Mouse (Mus musculus): ENCODE data around the gene Xcl1. TPM values are rescaled to one million over a fixed set of nuclear protein-coding genes. Genes with fewer than 3 reads are reported as not detected.

Xcl1 gene
- total and polyA plus RNA-seq, 3 experiments, result not detected

DNA sequence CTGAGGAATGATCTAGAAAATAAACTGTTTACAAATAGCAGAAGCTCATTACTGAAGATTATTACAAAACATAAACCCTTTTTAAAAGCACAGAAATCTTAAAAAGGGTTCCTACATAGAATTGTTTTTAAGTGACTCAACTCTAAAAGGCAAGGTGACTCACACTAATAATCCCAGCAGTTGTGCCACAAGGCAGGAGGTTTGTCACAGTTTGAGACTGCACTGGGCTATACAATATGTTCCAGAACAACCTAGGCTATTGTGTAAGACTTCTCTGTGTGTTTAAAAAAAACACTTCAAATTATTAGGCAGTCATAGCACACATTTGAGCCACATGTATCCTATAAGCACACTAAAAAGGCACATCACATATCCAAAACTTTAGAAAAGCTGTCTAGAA, 42.0 kb upstream of the Xcl1 start:
- Histone ChIP-seq H3K27ac (ENCODE audit: control insufficient read depth, low read depth, low read length) (no peak overlapping the region), H3K4me3 (ENCODE audit: control insufficient read depth in 1 of 2, insufficient read depth in 1 of 2, low read depth in 2 of 2, low read length in 2 of 2) (no peak overlapping the region), H3K9ac (ENCODE audit: control insufficient read depth, low read depth, low read length, poor library complexity, severe bottlenecking) (no peak overlapping the region), H3K9me3 (replicated peaks; ENCODE audit: insufficient read depth, low read length) (no peaks in the 10 kb centered on the region), H3K79me2 (ENCODE audit: control insufficient read depth, insufficient read depth, low read length, poor library complexity) (no peaks in the 10 kb centered on the region), H3K36me3 (ENCODE audit: control insufficient read depth in 1 of 2, insufficient read depth in 2 of 2, low read length in 2 of 2) (no peaks in the 10 kb centered on the region), H3K4me1 (ENCODE audit: control insufficient read depth in 1 of 2, insufficient read depth in 2 of 2, low read length in 2 of 2) (no peaks in the 10 kb centered on the region), H3K27me3 (ENCODE audit: control insufficient read depth in 1 of 2, insufficient read depth in 2 of 2, low read length in 2 of 2) (no peaks in the 10 kb centered on the region)
- no peak for DNase-seq (ENCODE audit: low read depth, low spot score)
- TF ChIP-seq USF2 (IDR thresholded peaks at IDR 0.05; ENCODE audit: borderline replicate concordance in 1 of 2, insufficient read depth in 1 of 2, low read depth in 1 of 2, low read length in 2 of 2) (no peak), E2F4 (IDR thresholded peaks at IDR 0.05; ENCODE audit: borderline replicate concordance, low read depth, low read length) (no peak)

DNA sequence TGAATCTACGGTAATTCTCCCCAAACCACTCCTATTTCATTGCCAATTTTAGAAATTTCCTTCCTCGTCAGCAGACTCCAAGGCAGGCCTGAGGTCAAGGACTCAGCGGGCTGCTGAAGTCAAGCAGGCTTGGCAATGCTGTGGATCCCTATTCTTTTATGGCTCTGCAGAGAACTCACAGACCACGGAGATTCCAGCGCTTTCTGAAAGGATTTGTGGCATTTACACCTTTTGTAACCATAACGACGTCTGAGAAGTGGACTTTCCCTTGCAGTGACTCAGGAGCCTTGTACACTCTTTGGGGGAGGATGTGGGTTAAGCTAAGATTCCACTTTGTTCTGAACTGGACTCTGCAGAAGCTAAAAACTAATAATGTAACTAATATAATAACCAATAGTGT, 40.4 kb upstream of the Xcl1 start:
- no peaks in the 10 kb centered on the region for H3K4me1 ChIP-seq (ENCODE audit: control insufficient read depth in 1 of 2, insufficient read depth in 2 of 2, low read length in 2 of 2)
- TF ChIP-seq BHLHE40 (IDR thresholded peaks at IDR 0.05; ENCODE audit: borderline replicate concordance, low read depth, low read length) (no peak), GABPA (IDR thresholded peaks at IDR 0.05; ENCODE audit: low read depth, low read length) (no peak), MEF2A (IDR thresholded peaks at IDR 0.05; ENCODE audit: extremely low read depth, insufficient replicate concordance, low read depth, low read length, poor library complexity, severe bottlenecking) (no peak), SIN3A (IDR thresholded peaks at IDR 0.05; ENCODE audit: low read length) (no peak), CTCF (IDR thresholded peaks at IDR 0.05 in 2 of 3, conservative IDR thresholded peaks at IDR 0.05 in 1 of 3; ENCODE audit: control insufficient read depth in 1 of 3, insufficient read depth in 1 of 3, low read depth in 2 of 3, low read length in 3 of 3, poor library complexity in 1 of 3, severe bottlenecking in 1 of 3) (no peak), TCF12 (IDR thresholded peaks at IDR 0.05; ENCODE audit: low read depth, low read length) (no peak), ETS1 (IDR thresholded peaks at IDR 0.05; ENCODE audit: low read depth, low read length) (no peak), NRF1 (IDR thresholded peaks at IDR 0.05; ENCODE audit: insufficient read depth, low read depth, low read length, poor library complexity, severe bottlenecking) (no peak), CHD1 (IDR thresholded peaks at IDR 0.05; ENCODE audit: low read depth, low read length) (no peak), RCOR1 (IDR thresholded peaks at IDR 0.05; ENCODE audit: low read depth, low read length) (no peak), ELF1 (IDR thresholded peaks at IDR 0.05; ENCODE audit: low read depth, low read length) (no peak), HCFC1 (IDR thresholded peaks at IDR 0.05; ENCODE audit: low read depth, low read length) (no peak), SMC3 (IDR thresholded peaks at IDR 0.05; ENCODE audit: low read depth, low read length) (no peak), POLR2AphosphoS2 (IDR thresholded peaks at IDR 0.05; ENCODE audit: low read length) (no peak), MAX (IDR thresholded peaks at IDR 0.05; ENCODE audit: low read length) (no peak)
- no peak overlapping the region for H3K4me3 ChIP-seq (ENCODE audit: control insufficient read depth in 1 of 2, insufficient read depth in 1 of 2, low read depth in 2 of 2, low read length in 2 of 2)
- H3K79me2 ChIP-seq (ENCODE audit: control insufficient read depth, insufficient read depth, low read length, poor library complexity), result no peaks in the 10 kb centered on the region
- no peaks in the 10 kb centered on the region for H3K27me3 ChIP-seq (ENCODE audit: control insufficient read depth in 1 of 2, insufficient read depth in 2 of 2, low read length in 2 of 2)
- no peaks in the 10 kb centered on the region for H3K9me3 ChIP-seq (replicated peaks; ENCODE audit: insufficient read depth, low read length)
- no peaks in the 10 kb centered on the region for H3K36me3 ChIP-seq (ENCODE audit: control insufficient read depth in 1 of 2, insufficient read depth in 2 of 2, low read length in 2 of 2)
- no peak for DNase-seq (ENCODE audit: low read depth, low spot score)
- H3K27ac ChIP-seq (ENCODE audit: control insufficient read depth, low read depth, low read length), result no peak overlapping the region
- no peak overlapping the region for H3K9ac ChIP-seq (ENCODE audit: control insufficient read depth, low read depth, low read length, poor library complexity, severe bottlenecking)

All from MEL (cell line).